Mouse (Mus musculus) retina, postnatal 1 day (tissue): ENCODE results near the gene Cnot8.
"Not testable (repeated sequence)": the region's sequence is repeated elsewhere in the genome, so short reads cannot be mapped to it uniquely, and the experiment has no call there.

Source experiments
- DNase-seq: peaks from one replicate; pipeline ENCODE4 v3.0.0-alpha.2; 2012

The Cnot8 gene

GRCm38 (mm10) chr11:58103697-58104306, at the start of gene Cnot8:
Gene Cnot8, plus strand, starts transcription at chr11:58104153.
- peak; percentile 99 for DNase-seq

DNA sequence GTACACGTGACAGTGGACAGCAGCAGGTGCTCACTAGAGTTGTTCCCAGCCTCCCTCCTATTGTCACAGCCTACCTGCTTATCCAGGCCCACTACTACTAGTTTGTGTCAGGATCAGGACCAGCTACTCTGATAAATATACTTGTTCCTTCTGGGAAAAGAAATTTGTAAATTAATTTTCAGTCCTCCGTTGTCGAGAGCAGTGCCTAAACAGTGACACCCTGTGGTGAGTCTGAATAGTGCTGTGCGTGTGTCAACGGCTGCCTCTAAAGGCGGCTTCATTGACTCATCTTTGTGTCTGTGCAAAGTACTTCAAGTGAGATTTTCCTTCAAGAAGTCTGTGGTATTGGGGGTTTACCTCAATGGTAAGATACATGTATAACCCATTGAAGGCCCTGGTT, 46.5 kb upstream of the Cnot8 start:
- peak; percentile 51 for DNase-seq

DNA sequence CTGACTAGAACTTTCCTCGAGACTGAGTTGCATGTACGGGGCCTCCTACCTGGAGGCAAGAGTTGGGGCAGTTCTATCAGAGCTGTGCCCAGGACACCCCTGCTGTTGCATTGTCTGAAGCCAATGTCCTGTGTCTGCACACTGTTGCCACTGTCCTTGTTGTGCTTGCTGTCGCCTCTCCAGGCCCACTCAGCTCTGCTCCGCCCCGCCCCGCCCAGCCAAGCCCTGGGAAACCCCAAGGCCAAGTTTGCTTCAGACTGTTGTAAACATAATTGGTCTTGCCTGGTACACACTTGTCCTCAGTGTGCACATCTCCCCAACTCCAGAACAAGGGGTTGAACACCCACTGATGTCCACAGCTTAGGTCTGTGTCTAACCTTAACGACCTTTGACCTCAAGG, 44.2 kb upstream of the Cnot8 start:
- not testable (repeated sequence) for DNase-seq

DNA sequence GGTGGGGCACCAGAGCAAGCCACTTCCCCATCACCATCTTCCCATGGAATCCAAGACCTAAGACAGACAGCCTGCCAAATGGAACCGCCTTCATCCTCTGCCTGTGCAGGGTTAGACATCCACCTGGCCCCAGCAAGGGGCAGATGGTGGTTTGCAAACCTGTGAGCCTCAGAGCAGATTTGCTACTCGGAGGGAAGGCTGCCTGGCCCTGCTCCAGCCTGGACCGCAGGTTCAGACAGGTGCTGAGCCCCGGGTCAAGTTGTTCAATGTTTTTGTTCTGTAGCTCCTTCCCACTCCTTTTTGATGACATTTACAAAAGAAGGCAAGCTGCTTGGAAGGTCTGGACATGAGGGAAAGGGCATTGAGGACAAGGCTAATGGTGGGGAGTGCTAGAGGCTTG, 42.7 kb upstream of the Cnot8 start:
- DNase-seq, result not testable (repeated sequence)

DNA sequence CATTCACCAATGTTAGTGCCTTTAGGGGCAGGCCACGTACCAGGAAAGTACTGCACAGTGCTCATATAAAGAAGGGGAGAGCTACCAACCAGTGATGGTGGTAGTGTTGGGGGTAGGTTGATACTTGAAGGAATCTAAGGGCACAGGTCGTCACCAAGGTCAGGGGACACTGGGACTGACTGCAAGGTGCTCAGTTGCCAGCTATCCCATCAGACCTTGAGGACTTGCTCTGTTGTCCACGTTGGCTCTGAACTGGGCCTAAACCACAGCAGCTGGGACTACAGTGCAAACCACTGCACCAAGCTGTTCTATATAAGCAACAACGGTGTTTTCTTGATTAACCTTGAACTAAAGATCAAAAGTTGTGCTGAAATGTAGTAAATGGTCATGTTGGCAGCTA, 41.4 kb upstream of the Cnot8 start:
- DNase-seq, result no peak

GRCm38 (mm10) chr11:58065025-58065424, 38.9 kb upstream of the Cnot8 start:
- no peak for DNase-seq

GRCm38 (mm10) chr11:58072978-58073377, 31.0 kb upstream of the Cnot8 start:
- no peak for DNase-seq

DNA sequence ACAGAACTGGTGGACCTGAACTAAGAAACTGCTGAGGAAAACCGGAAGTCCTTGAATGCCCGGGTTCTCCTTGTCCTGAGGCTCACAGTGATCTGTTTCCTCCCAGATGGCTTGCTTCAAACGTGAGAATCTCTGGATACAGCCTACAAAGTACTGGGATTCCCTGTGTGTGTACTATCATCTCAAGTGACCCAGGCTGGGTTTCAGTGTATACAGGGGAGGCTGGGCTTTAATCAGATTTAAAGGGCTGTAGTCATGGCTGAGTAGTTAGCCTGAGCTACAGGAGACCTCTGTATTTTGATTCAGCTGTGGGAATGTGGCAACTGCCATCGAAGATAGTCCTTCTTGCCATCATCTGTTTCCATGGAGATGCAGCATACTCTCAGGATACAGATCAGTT, 26.7 kb upstream of the Cnot8 start:
- DNase-seq, result no peak

GRCm38 (mm10) chr11:58081716-58082115, 22.2 kb upstream of the Cnot8 start:
- no peak for DNase-seq

DNA sequence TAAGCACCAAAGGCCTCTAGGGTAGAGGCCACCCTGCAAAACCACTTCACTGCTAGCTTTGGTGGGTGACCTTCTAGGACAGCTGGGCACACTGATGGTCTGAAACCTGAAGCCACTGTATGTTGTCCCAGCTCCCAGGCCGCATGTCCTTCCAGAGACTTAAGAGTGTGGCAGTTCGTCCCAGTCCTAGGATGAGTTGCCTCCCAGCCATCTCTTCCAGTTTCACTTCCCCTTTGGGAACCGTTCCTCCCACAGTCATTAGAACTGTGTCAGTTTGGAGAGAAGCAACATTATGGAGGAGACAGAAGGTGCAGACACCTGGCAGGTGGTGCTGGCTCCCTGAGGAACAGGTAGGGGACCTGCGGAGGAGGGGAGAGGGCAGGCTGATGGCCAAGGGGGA, 11.4 kb upstream of the Cnot8 start:
- DNase-seq, result no peak

GRCm38 (mm10) chr11:58093021-58093528, 10.9 kb upstream of the Cnot8 start, which contains the start of gene Gm12248:
Gene Gm12248, minus strand, starts transcription at chr11:58093134.
- DNase-seq, result peak; percentile 69

GRCm38 (mm10) chr11:58094766-58095165, 9.2 kb upstream of the Cnot8 start:
- peak; percentile 51 for DNase-seq

DNA sequence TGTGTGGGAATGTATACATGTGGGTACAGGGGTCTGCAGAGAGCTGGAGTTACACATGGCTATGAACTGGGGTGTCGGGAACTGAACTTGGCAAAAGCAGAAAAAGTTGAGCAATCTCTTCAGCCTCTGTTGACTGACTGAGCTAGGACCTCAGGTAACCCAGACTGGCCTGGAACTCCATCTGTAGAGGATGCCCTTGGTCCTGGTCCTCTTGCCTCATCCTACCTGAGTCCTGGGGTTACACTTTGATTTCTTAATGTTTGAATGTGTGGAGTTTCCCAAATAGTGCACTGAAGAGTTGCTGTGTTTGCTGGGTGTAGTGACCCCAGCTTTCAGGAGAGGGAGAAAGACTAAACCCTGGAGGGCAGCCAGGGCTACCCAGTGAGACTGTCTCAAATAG, 8.4 kb upstream of the Cnot8 start:
- no peak for DNase-seq

DNA sequence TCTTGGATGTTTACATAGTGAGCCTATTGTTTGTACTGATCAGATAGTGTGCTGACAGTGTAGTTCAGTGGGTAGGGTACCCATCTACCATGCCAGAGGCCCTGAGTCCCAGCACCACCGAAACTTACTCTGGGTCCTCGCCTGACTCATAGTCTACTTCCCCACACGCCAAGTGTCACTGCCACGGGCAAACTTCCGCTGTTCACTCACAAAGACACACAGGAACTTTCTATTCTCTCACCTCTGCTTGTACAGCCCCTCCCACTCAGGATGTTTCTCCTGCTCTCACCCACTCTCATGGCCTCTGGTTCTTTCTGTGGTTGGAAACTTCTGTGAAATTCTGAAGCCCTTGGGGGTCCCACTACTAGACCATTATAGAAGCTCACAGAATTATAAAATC, 7.8 kb upstream of the Cnot8 start:
- no peak for DNase-seq

DNA sequence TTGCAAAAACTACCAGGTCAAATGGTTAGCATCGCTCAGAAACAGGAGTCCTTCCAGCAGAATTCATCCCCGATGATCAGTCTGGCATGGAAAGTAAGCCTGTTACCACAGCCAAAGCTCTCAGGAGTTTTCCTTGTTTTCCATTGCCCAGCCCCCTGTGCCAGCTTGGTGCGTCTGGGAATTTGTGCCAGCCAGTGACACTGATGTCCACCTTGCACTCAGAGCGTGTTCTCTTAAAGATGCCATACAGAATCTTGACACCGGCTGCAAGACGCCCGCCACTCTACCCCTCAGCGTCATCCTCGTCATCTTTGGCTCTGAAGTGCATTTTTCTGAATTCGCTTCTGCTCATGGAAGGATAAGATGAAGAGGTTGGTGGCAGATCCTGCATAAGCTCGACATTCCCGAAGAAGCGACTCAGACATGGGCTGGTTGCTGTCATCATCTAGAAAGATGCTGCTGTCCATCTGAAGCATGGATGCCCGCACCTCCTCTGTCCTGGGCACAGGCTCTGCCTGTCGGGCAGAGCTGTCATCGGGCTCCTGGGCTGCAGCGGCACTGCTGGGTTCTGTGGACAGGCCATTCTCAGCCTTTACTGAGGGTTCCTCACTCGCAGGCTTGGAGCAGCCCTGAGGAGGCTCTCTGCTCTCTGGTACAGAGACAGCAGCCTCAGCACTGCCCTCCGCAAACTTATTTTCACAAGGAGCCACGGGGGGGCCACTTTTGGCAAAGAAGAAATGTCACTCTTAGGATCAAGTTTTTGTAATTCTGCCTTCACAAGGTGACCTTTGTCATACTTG, 6.9 kb upstream of the Cnot8 start:
- DNase-seq, result no peak

GRCm38 (mm10) chr11:58097621-58098365, 6.2 kb upstream of the Cnot8 start:
- peak; percentile 30 for DNase-seq

GRCm38 (mm10) chr11:58098366-58098720, 5.6 kb upstream of the Cnot8 start:
- not testable (repeated sequence) for DNase-seq

DNA sequence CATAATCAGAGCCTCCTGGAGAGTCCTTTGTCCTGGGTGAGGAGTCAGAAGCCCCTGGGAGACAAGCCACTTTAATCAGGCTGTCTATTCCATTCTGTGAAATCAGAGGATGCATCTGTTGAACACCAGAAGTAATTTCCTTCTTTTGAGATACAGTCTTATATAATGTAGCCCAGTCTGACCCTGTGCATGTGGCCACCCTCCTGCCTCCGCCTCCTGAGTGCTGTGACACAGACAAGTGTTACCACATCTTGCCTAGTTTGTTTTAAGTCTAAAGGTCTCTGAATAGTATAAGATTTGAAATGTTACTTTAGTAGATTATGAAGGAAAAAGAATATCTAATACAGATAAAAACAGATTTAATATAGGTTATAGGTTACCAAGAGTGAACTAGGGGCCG, 3.9 kb upstream of the Cnot8 start:
- no peak for DNase-seq

DNA sequence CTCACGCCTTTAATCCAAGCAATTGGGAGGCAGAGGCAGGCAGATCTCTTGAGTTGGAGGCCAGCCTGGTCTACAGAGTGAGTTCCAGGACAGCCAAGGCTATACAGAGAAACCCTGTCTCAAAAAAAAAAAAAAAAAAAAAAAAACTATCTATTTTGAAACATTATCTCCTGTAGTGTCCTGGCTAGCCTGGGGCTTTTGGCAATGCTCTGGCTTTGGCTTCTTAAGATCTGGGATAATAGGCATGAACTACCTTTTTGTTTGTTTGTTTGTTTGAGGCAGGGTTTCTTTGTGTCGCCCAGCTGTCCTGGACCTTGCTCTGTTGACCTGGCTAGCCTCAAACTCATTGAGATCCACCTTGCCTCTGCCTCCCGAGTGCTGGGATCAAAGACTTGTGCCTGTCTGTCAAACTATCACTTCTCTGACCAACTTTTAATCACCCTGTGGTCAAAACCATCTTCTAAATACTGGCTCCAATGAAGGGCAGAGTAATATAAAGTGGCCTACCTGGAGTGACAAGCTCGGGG, 2.7 kb upstream of the Cnot8 start:
- no peak for DNase-seq

DNA sequence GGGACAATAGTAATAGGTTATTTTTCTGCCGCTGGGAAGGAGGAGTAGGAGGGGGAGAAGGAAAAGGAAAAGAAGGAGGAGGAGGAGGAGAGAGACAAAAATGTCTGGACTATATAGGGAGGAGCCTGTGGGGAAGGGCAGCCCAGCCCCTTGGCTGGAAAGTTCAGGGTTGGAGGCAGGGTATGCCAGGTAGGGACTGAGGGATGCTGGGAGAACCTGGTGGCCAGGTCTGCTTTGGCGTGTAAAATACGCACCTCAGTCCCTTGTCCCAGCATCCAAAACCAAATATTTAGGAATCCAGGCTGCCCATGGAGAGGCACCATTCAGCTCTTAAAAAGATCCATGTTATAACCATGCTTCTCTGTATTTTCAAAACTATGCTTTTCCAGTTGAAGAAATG, 1.8 kb upstream of the Cnot8 start:
- DNase-seq, result no peak

- DNase-seq, result no peak
These were observed 1.2 kb upstream of the Cnot8 start for GRCm38 (mm10) chr11:58102581-58103343.

DNA sequence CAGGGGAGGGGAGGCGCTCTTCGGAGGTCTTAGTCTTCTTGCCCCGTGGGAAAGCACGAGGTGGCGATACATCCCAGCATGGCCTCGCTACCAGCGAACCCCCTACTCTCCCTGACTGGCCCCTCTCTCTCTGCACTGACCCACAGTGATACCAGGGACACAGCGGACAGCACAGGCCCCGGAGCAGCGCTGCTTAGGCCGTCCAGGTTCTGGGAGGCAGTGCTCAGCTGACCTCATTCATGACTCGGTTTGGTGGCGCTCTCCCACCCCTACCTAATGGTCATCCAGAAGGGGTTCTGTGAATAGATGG, 654 bp upstream of the Cnot8 start:
- no peak for DNase-seq

DNA sequence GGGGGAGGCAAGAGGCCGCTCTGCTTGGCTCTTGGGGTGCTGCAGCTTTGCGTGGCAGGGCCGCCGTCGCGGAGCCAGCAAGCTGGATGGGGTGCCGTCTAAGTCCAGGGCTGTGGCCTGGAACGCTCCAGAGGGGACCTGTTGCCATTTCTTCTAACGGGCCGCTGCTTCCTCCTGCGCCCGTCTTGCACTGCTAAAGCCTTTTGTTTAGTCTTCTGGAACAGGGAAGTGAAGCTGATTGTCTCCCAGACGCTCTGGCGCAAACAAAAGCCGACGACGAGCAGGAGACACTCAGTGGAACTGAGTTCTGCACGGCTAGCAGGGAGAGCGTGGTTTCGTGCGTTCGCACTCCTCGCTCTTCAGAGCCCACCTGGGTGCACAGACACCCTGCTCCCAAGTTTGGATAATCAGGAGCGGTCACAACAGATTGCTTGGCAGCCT, 418 bp downstream of the Cnot8 start:
- DNase-seq, result peak; percentile 59
